Mouse (Mus musculus): Measurements from ENCODE around the gene 0610040J01Rik. TPM values are rescaled to one million over a fixed set of nuclear protein-coding genes. Genes with fewer than 3 reads are reported as not detected.

0610040J01Rik gene
- polyA plus RNA-seq (2012; rRNA removed): 9.2 and 11.4 TPM in 2 replicates

DNA sequence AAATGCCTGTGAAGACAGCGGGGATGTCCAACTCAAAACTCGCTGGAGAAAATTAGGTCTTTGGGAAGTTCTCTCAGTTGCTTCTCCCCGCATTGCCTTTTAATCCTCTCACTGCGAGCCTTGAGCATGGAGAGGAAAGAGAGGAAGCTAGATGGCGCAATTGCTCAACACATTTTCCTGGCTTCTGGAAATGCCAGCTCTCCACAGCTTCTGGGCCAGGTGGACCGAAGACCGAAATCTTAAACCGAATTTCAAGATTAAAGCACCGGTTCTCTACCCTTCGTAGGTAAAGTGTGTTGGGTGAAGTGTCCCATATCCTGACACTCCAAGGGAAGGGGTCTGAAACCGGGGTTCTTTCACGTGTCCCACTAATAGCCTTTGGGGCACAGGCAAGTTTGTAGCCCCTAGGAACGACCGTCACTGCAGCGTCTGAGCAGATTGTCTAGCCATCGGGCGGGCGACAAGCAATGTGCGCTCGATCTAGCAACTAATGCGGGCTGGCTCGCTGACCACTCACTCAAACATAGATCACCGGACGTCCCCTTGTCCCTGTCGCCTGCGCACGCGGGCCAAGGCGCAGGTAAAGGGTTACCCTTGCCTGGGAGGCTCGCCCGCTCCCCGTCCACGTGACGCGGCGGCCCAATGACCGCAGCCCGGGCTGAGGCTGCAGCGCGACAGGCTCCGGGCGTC is at the start of gene 0610040J01Rik:
Gene 0610040J01Rik, plus strand, starts transcription at position 545 of the 690 bp plus-strand sequence.

Other genes with a start within 250 kb of the 0610040J01Rik start
- not detected in 2 replicates for gene Nwd2, start 163.3 kb upstream of the 0610040J01Rik start, polyA plus RNA-seq (2012; rRNA removed)
- 13.6 and 15.8 TPM in 2 replicates for gene Rell1, start 156.5 kb downstream of the 0610040J01Rik start, polyA plus RNA-seq (2012; rRNA removed)